Mouse (Mus musculus): ENCODE results near the gene Uba6.

The Uba6 gene

DNA sequence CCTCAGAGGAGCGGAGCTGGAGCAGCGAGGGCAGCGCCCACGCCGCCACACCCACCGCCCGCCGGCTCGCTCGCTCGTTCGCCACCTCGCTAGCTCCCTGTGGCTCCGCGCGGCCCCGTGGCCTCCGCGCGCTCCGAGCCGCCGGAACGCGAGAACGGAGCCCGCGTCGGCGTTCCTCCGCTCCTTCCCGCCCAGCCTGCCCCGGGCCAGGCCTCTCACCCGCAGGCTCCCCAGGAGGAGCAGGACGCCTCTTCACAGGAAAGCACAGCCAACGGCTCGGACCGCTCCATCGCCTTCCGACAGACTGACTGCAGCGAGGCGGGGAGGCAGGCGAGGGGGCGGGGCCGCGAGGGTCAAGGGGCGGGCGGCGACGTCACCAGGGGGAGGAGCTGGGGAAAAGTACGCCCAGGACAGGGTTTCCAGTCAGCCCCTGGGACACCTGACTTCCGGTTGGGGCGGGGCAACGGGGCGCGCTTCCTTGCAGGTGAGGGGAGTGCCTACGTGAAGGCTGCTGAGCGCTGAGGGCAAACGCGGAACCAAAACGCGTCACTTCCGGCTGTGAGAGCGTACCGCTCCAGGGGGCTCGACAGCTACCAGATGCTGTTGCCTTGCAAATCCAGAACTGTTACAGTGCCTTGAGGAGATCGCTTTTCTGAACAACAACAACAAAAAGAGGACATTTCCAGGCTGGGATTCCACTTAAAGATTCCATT, at the start of gene Uba6:
Gene Uba6, minus strand, starts transcription at position 355 of the 713 bp plus-strand sequence.
- DNase-seq (ENCODE audit: low spot score), result peak; percentile 100

DNA sequence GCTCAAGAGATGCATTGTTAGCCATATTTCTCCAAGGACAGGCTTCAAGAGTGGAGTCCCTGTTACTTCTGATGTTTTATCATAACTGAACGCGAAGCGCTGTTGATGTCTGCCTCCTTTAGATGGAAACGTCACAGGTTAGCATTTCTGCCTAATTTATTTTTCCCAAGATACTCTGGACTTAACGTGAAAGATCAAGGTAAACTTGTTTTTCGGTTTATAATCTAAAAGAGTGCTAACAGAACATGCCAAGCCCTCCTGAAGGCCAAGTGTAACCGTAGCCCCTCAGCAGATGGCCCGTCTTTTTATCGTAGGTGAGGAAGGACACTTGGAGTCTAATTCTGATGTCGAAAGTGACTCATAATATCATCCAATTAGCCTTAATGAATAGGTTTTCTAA, 25.2 kb upstream of the Uba6 start, which contains the start of gene Gnrhr:
Gene Gnrhr, minus strand, starts transcription at position 101 of the 400 bp plus-strand sequence.
- no peak for DNase-seq (ENCODE audit: low spot score)

DNA sequence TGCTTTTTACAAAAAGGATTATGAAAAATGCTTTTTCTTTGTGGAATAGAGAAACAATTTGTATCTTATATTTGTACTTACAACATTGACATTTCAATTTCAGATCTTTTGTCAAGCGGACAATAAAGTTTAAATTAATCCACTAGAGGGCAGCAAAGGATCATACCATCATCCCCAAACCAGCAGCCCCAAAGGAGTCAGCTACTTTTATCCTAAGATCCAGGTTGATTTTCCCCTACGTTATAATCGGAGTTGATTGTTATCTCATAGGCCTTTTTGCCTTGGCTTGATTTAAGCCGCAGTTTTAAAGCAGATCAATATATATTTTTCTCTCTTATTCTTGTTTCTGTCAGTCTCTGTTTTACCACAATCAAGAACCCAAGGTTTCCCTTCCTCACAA, 18.8 kb upstream of the Uba6 start:
- no peak for DNase-seq (ENCODE audit: low spot score)

DNA sequence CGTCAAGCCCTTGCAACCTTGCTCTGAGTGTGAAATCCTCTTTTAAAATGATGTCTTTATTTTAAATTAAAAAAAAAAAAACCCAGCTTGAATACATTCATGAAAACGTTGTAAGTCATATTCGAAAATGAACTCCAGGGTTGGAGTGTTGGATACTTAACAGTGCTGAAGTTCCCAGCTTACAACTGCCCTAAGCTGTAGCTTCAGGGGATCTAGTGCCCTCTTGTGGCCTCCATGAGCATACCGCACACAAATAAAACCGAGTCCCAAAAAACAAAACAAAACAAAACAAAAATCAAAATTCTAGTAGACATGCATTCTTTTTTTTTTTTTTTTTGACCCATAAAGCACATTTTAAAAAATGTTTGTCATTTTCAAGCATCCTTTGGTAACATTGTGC, 18.2 kb upstream of the Uba6 start:
- peak; percentile 35 for DNase-seq (ENCODE audit: low spot score)

DNA sequence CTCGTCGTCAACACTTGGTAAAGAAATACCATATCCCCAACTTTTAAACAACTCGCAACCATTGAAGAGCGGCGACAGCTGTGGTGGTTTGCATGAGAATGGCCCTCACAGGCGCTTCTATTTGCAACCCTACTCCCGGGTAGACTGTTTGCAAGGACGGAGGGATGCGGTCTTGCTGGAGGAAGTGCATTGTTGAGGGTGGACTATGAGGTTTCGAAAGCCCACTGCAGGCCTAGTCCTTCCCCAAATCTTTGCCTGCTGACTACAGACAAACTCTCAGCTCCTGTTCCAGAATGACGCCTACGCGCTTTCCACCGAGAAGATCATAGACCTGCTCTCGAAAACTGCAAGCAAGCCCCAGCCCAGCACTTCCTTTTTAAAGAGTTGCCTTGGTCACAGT, 17.7 kb upstream of the Uba6 start:
- DNase-seq (ENCODE audit: low spot score), result no peak

DNA sequence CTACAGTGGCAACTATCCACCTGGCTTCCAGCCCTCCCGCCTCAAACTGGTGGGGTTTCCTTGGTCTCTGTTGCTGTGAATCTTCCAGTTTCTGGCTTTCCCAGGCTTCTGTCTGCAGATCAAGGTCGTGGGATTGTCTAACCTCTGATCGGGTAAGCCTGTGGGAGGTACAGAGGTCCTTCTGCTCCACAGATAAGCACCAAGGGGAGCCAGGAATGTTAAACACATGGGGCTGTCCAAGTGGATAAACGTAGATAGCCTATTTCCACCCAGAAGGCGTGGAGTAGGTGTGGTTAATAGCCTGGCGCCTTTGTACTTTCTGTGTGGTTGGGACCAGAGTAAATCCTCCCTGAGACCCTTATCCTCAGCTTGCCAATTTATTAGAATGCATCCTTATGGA, 14.8 kb upstream of the Uba6 start:
- DNase-seq (ENCODE audit: low spot score), result no peak

DNA sequence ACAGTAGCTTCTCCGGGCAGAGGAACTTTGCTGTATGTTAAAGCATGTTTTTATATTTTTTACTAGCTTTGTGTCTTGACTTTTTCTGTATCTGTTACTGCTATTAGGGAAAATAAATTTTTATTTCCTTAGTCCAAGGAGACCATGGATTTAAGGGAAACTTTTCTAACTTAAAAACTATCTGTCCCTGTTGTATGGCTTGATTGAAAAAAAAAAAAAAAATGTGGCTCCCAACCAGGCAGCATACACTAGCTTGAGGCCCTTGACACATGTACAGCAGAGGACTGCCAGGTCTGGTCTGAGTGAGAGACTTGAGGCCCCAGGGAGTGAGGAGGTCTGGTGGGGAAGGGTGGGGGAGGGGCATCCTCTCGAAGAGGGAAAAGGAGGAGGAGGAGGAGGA, 1.2 kb upstream of the Uba6 start:
- no peak for DNase-seq (ENCODE audit: low spot score)

DNA sequence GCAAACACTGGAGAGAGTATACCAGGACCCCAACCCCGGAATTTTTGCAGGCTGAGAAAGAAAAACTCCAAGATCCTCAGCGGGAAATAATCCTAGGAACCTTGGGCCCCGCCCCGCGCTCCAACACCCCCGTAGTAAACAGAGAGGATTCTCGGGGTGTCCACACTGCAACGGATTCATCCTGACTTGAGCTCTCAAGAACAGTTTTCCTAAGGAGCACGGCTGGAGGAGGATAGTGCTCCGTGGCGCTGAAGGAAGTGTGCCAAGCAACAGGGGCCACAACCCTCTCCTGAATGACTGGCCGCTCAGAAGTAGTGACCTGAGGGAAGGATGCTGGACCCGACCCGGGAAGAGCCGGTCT, 535 bp downstream of the Uba6 start:
- no peak for DNase-seq (ENCODE audit: low spot score)

DNA sequence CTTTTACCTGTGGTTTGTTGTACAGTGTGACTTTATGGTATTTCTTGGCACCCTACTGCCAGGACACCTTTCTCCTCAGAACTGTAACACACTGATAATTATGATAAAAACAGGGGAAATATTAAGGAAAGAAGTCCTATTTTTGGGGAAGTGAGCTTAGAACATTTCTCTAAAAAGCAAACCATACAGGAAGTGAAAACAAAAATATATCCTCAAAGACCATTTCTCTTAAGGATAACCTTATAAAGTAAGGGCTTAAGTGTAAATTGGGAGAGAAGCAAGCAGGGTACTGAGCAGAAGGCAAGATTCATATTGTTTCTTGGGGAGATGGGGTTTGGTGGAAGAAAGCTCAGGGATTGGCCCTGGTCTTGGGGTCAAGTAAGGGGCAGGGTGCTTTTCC, 42.8 kb downstream of the Uba6 start:
- DNase-seq (ENCODE audit: low spot score), result no peak

DNA sequence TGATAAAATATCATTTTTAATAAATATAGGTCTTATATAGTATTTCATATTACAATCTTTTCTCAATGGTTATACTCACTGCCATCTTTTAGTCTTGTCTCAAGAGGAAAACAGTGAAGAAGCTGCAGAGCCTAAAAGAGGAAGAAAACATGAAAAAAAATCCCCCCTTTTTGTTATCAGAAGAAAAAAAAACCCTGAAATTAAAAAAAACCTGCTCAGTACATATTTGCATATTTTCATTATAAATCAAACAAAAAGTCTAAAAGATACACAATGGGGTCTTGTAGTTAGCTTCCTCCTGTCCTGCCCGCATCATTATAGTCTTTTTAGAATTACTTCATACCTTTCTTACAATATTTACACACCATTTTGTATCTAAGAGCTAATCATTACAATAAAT, 43.9 kb downstream of the Uba6 start:
- DNase-seq (ENCODE audit: low spot score), result no peak

DNA sequence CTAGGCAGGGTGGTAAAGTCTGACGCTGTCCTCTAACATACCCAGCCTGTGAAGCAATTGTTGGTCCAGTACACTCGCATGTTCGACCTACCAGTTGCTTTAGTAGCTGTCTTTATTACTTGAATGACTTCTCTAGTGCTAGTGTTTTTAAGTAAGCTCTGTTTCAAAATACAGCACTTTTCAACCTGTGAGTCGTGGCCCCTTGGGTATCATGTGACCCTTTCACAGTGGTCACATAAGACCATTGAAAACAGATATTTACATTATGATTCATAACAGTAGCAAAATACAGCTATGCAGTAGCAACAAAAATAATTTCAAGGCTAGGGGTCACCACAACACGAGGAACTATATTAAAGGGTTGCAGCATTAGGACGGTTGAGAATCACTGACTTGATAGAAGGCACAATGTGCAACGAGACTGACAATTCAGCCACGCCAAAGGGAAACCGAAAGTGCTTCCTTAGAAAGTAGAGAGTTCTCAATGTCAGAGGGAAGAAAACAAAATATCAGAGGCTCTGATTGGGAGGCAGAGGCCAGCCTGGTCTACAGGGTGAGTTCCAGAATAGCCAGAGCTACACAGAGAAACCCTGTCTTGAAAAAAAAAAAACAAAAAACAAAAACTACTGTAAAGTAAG, 54.0 kb downstream of the Uba6 start:
- no peak for DNase-seq (ENCODE audit: low spot score)

DNA sequence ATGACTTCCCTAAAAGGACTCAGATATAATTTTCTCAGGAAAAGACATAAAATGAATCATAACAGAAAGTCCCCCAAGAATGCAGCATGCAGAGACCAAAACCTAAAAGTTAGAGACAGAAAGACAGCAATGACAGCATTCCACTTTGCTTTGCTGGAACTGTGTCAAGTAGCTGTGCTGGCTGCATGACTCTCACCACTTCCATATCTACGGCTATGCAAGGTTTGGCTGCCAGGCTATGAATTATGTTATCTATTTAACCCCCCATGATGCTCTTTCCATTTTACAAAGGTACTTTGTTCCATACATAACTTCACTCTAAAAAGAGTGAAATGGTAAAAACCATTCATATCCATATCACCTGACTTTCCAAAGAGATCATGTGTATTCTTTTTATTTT, 58.6 kb downstream of the Uba6 start:
- DNase-seq (ENCODE audit: low spot score), result no peak

DNA sequence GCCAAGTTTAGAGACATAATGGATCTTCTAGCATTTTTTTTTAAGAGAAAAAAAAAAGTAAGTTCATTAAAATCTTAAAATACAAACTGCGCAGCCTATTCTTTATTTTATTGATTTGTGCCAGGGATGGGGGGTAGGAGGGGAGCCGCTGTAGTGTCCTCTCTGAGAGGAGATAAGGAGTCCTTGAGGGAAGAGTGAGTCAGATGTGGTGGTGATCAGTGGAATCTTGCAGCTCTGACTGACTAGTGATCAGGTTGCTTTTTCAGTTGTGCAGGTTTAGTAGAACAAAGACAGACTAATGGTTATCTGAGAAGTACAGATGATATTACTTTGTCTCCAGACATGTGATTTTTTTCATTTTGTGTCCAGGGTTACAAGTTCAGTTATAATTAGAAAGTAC, 59.6 kb downstream of the Uba6 start:
- DNase-seq (ENCODE audit: low spot score), result no peak

DNA sequence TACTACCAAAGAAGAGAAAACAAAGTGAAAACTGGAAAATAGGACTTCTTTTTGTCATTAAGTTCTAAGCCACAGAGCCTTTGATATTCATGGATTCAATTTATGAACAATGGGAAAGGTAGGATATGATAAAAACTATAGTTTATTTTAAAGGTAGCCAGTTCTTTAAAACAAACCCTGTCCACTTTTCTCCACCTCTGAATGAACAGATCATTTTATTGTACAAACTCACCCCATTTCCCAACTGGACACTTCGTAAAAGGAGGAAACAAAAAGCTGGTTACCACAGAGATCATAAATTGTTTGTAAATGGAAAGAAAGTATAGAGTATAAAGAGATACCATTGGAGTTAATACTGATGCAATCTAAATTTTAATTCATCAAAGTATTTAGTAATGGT, 61.5 kb downstream of the Uba6 start:
- DNase-seq (ENCODE audit: low spot score), result no peak

DNA sequence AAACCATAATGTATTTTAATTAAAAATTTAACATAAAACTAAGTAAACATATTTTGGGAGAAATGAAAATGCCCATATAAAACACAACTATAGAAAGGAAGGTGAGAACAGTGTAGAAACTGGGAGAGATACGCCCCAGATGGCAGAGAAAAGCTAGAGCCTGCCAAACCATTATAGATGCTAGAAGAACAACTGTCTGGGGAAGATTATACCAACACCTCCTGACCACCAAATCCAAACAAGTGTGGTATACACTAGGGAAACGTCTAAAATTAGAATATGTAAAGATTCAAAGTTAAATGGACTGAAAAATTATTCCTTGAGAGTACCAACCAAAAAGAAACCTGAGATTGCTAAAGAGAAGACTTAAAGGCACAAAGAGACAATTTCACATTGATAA, 66.0 kb downstream of the Uba6 start:
- DNase-seq (ENCODE audit: low spot score), result no peak

DNA sequence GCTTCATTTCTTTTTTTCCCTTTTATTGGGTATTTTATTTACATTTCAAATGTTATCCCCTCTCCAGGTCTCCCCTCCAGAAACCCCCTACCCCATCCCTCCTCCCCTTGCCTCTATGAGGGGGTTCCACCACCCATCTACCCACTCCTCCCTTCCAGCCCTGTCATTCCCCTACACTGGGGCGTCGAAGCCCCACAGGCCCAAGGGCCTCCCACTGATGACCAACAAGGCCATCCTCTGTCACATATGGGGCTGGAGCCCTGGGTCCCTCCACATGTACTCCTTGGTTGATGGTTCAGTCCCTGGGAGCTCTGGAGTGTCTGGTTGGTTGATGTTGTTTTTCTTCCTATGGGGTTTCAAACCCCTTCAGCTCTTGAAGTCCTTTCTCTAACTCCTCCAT, 70.4 kb downstream of the Uba6 start:
- no peak for DNase-seq (ENCODE audit: low spot score)

DNA sequence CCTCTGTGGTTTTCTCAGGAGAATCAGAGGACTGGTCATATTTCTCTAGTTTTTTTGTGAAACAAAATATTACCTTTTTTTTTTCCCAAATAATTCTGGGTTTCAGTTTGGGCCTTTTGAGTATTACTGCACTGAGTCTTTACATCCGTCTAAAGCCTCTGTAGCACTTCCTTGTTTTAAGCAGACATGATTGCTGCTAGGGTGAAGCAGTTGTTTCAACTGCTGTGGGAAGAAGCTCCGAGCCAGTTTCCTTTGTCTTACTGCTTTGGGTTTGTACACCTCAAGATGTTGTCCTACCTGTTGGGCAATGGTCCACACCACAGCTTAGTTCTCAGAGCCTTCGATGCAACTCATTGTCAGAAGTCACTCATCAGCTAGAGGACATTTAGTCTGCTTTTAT, 72.0 kb downstream of the Uba6 start:
- DNase-seq (ENCODE audit: low spot score), result no peak

DNA sequence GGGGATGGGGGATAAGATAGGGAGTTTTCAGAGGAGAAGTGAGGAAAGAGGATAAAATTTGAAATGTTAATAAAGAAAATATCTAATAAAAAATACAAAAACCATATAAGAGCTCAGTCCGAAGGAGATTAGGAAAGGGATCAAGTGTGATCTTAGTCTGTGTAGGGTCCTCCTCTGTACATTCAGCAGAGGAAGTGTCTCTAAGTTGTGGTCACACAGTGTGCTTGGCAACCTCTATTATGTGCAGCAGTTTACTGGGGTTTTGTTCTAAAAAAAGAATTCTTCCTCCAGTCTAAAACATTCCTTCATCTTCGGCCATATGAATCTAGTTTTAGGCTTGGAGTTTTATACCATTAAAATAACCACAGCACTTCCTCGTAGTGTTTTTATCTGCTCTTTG, 73.6 kb downstream of the Uba6 start:
- DNase-seq (ENCODE audit: low spot score), result no peak

DNA sequence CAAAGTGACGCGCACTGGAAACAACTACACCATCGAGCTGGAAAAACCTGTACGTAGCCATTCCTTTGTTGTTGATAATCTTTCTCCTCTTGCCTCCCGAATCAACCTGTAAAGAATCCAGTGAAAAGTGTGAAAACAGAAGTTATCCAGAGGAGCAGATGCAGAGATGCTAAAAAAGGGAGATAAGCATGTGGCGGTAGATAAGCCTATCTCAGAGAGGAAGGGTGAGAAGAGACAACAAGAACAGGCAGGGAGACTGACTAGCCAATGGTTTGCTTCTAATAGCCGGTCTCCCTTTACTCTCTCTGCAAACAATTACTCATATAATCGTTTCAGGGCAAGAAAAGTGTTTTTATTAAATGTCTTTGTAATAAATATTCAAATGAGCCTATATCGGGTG, 77.8 kb downstream of the Uba6 start:
- DNase-seq (ENCODE audit: low spot score), result no peak

DNA sequence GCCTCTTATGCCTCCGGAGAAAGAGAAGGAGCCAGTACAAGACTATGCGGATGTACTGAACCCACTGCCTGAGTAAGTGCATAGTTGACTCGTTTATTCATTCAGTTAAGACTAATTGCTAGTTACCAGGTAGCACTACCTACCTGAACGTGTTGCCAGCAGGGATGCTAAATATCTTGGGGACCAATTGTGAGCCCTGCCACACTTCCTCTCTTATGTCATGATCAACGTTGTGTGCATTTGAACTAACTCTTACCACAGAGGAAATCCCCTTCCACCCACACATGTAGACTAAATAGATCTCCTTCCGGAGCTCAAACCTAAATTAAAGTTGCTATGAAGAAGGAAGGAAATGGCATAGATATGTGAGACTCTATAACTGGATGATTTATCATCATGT, 85.9 kb downstream of the Uba6 start:
- DNase-seq (ENCODE audit: low spot score), result no peak

DNA sequence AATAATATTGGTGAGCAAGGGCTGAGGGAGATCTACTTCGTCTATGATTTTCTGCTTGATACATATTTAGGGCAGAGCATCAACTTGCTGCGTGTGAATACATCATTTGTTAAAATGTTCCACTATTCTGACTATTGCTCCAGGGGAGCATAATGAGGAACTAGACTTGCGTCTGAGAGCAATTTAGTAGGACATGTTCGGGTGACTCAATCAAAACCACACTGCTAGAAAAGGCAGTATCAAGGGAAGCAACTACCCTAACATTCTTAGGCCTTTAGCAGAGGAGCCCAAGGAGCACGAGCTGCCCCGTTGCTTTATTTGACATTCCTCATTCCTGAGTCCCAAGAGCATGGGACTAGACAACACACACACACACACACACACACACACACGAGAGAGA, 87.6 kb downstream of the Uba6 start:
- DNase-seq (ENCODE audit: low spot score), result no peak

DNA sequence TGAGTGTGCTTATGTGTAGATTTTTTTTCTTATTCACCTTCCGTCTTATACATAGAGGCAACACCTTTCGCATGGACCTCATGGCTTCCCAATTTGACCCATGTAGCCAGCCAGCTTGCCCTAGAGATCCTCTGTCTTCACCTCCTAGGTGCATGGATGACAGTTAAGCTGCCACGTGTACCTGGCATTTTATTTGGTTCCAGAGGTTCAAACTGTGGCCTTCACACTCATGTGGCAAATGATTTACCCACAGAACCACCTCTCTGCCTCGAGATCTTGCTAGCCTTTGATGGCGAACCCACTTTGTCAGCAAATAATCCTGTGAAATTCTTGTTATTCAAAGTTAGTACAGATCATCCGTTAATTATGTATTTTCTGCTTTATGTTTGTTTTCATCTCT, 88.6 kb downstream of the Uba6 start:
- no peak for DNase-seq (ENCODE audit: low spot score)

DNA sequence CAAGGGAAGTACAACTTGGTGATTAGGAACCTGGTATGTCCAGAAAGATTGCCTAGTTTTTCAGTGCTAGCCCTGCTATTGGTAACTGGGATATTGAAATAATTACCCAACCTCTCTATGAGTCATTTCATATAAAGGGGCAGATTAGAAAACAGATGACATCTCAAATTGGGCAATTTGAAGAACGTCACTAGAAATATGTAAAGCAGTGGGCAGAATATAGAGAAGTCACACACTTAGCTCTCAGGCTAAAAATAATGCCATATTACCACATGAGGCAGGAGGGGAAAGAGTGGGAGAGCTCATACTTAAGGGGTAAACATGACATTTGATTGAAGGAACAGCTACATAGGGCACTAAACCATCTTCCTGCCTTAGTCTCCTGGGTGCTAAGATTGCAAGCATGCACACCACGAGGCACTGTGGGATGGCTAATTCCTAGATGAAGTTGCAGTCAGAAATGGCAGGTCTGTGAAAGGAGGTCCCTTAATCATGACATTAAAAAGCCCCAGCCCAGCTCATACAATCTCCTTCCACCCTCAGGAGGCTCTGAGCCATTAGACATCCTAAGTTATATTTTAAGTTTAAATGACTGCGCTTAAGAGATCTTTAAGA, 93.8 kb downstream of the Uba6 start:
- no peak for DNase-seq (ENCODE audit: low spot score)

Data from urinary bladder, postnatal 14 days (tissue).